Mouse (Mus musculus) right cerebral cortex, postnatal 36 days (tissue): ENCODE measurements at regions not wholly inside any gene's neighbourhood (a gene's known extent, or its start where the extent isn't known, plus 50 kb on each side); places are given as distances from the start of the nearest gene placed in this dataset.

ENCODE experiments used
- DNase-seq, 2 experiments: peaks; one replicate each; pipeline ENCODE4 v3.0.0; 2022; ENCODE audit warnings: low spot score in 2 of 2, mixed read lengths in 1 of 2

DNA sequence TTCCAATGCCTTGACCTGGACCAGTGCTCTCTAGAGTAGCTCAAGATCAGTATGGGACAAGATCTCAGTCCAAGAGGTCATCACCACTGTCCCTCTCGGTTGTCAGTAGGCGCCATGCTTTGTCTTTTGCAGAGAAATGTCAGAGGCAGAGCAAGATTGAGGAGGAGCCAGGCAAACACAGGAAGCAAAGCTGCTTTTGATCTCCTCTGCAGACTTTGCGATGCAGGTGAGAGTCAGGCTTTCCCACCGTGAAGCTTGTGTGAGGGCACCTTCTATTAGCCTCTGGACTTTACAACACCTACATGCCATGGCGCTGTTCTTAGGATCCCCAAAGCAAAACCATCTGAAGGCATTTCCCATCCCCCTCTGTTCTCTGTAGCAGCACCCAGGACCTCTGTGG lies 68.0 kb upstream of the Ppm1b start:
- no peak for DNase-seq

DNA sequence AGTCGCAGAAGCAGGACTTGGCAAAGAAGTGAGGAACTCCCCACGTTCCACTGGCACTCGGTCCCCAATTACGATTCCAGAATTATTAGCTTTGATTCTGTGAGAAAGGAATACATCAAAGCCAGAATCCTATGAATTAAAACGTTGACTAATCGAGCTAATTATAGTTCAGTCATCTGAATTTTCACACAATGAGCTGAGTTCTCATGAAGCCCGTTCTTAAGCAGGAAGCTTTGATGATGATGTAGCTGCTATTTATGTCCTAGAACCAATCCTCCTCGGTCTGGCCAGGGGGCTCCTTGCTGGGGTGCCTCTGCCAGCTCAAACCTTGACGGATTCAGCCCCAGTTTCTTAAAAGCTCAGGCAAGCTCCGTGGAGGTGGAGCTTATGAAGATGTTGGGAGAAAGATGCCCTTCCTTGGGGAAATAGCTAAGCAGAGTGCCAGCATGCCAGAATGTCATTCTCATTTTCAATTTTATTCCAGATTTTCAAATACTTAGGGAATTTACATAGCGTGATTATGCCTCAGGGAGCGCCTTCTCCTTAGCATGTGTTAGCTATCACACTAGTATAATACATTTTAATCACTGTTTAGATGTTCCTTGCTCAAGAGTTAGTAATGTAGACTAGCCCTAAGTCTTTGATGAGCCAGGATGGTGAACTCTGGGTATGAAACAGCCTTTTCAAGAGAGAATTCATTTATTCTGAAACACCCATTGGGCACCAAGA lies 65.5 kb upstream of the Ppm1b start:
- no peak for DNase-seq

DNA sequence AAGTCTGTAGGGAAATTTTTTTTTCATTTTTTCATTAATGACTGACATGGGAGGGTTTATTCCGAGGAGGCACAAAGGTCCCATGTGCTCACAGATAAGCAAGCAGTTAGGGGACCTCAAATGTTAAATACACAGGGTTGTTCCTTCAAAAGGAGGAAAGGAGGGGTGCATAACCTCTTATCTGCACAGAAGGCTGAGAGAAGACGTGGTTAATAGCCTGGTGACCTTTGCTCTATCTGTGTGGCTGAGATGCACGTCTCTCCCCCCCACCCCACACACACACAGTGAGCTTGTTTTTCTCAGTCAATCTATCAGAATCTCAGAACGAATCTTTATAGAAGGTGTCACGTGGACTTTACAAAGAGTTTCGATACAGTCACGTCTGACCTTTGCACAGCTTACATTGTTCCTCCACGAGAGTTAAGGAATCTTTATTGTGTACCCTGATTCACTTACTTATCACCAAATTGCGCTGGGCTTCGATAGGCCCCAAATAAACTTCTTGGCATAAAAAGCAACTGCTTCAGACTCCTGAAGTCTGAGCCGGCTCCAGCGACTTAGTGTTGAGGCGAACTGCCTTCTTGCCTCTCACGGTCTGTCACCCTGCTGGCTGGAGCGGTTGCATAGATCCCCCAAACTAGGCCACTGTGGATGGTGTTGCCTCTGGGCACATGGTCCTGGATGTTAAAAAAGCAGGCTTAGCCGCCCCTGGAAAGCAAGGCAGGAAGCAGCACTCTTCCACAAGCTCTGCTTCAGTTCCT lies 63.1 kb upstream of the Ppm1b start:
- DNase-seq, result no peak

GRCm38 (mm10) chr17:84895526-84895925 lies 61.0 kb upstream of the Ppm1b start:
- DNase-seq, result no peak

DNA sequence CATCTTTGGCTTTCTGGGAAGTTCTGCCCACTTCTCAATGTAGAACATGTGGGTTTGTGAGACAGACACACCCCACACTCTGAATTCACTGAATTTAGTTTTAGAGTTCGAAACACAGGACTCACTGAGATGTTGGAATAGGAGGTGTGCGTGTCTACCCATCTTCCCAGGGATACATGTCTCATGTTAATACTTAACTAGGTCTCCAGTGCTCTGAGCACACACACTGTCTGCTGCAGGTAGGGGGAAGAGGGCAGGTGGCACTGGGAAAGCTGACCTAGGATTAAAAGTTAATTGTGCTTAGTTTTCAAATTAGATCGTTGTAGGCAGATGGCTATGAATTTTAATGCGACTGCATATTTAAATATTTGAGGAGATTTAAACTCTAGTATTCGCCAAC lies 60.0 kb upstream of the Ppm1b start:
- no peak for DNase-seq

DNA sequence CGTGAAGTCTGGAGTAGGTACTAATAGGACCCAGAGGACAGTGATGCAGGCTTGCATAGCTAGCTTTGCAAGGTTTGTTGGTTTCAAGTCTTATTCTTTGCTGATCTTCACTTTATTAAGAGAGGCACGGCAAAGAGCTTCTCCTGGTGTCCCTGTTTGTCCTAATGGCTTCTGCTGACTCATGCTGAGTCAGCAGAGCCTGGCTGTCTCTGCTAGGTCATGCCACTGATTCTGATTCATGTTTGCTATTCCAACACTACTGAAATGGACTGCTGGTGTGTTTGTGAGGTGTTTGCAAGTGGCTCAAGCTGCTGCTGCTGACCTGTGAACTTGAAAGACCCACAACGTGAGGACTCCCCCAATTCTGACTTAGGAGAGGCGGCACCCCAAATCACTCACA lies 58.1 kb upstream of the Ppm1b start:
- DNase-seq, result no peak

DNA sequence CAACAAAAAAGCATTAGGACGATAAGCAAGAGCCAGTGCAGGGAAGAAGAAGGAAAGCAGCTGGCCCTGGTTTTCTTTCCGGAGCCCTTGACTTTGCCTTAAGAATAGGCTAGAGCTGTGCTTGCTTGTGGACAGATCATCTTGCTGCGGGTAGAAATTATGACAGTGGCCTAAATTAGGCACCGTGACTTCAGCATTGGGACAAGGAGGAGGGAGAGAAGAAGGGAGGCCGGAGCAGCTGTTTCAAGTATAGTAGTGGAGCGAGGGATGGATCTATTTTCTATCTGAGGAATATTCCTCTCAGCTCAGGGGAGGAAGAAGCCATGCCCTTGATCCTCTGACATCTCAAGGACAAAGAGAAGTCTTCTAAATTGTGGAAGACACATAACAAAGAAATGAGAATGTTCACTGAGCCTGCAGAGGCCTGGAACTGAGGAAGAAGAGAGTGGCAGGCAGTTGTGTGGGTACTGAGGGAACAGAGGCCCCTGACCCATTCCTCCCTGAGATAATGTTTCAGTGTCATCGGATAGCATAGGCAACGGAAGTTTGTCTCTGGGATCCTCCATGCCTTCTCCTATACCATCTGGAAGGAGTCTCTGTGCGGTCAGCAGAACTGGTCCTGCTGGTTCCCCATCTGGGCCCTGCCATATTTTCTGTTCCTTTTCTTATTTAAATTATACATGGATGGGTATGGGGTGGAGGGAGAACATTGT lies 52.8 kb upstream of the Ppm1b start:
- DNase-seq, result no peak
